Mouse (Mus musculus) myocyte (in vitro differentiated cells): ENCODE data around the gene Scamp3. TPM values are rescaled to one million over a fixed set of nuclear protein-coding genes. Genes with fewer than 3 reads are reported as not detected.
A peak's percentile ranks its signal among the peaks of the same experiment; 100 is the strongest.

Experiments used
- H3K27me3 ChIP-seq: one replicate; pipeline ENCODE4 v1.6.1; 2011; ENCODE audit not compliant: control insufficient read depth, insufficient read depth, insufficient read length
- H3K36me3 ChIP-seq: one replicate; pipeline ENCODE4 v1.6.1; 2011; ENCODE audit not compliant: control insufficient read depth, insufficient read depth
- H3K4me2 ChIP-seq: one replicate; pipeline ENCODE4 v1.6.1; 2011; ENCODE audit warnings: low read depth, control low read depth
- H3K4me3 ChIP-seq: one replicate; pipeline ENCODE4 v1.5.1; 2011; ENCODE audit warnings: mild to moderate bottlenecking, control low read depth, moderate library complexity
- H3K79me2 ChIP-seq: one replicate; pipeline ENCODE4 v1.6.1; 2011; ENCODE audit not compliant: control insufficient read depth, insufficient read depth
- H3ac ChIP-seq: one replicate; pipeline ENCODE4 v1.6.1; 2011; ENCODE audit not compliant: control insufficient read depth, insufficient read length
- CEBPB ChIP-seq: IDR thresholded peaks from 2 replicates; pipeline ENCODE4 v1.6.1; 2011; ENCODE audit warnings: mild to moderate bottlenecking, moderate library complexity; ENCODE audit not compliant: poor library complexity, insufficient read depth, severe bottlenecking
- E2F4 ChIP-seq: IDR thresholded peaks from one replicate; pipeline ENCODE4 v1.6.1; 2011; ENCODE audit warnings: mild to moderate bottlenecking, control low read depth, moderate library complexity; ENCODE audit not compliant: insufficient read depth
- MAX ChIP-seq: IDR thresholded peaks from one replicate; pipeline ENCODE4 v1.6.1; 2011; ENCODE audit warnings: low read depth, mild to moderate bottlenecking, control low read depth
- MYOD1 ChIP-seq, 3 experiments: IDR thresholded peaks; one replicate each; pipeline ENCODE4 v1.6.1; 2011; ENCODE audit warnings: control low read depth in 2 of 3, low read depth in 2 of 3, mild to moderate bottlenecking in 2 of 3, moderate library complexity in 1 of 3; ENCODE audit not compliant: insufficient read length in 2 of 3, control insufficient read depth in 1 of 3
- MYOG ChIP-seq, 3 experiments: IDR thresholded peaks; one replicate each; pipeline ENCODE4 v1.6.1; 2011; ENCODE audit warnings: control low read depth in 2 of 3, low read depth in 2 of 3, mild to moderate bottlenecking in 2 of 3; ENCODE audit not compliant: insufficient read length in 2 of 3, control insufficient read depth in 1 of 3, insufficient read depth in 1 of 3
- POLR2A ChIP-seq: IDR thresholded peaks from one replicate; pipeline ENCODE4 v1.6.1; 2011; ENCODE audit warnings: low read depth, mild to moderate bottlenecking, control low read depth, moderate library complexity; ENCODE audit not compliant: insufficient read length
- POLR2AphosphoS2 ChIP-seq: IDR thresholded peaks from one replicate; pipeline ENCODE4 v1.6.1; 2011; ENCODE audit warnings: low read depth, control low read depth; ENCODE audit not compliant: insufficient read length
- REST ChIP-seq: IDR thresholded peaks from one replicate; pipeline ENCODE4 v1.6.1; 2011; ENCODE audit warnings: mild to moderate bottlenecking, control low read depth, moderate library complexity; ENCODE audit not compliant: insufficient read depth, insufficient read length
- SRF ChIP-seq: IDR thresholded peaks from one replicate; pipeline ENCODE4 v1.6.1; 2011; ENCODE audit warnings: low read depth; ENCODE audit not compliant: control insufficient read depth, insufficient read length
- TCF12 ChIP-seq: IDR thresholded peaks from one replicate; pipeline ENCODE4 v1.6.1; 2011; ENCODE audit warnings: mild to moderate bottlenecking, control low read depth; ENCODE audit not compliant: poor library complexity, insufficient read depth, severe bottlenecking
- TCF3 ChIP-seq: IDR thresholded peaks from one replicate; pipeline ENCODE4 v1.6.1; 2011; ENCODE audit warnings: low read depth, control low read depth; ENCODE audit not compliant: insufficient read length
- USF1 ChIP-seq: IDR thresholded peaks from one replicate; pipeline ENCODE4 v1.6.1; 2011; ENCODE audit warnings: low read depth, mild to moderate bottlenecking, control low read depth, moderate library complexity
- polyA plus RNA-seq: library from polyadenylated mRNA; unstranded; fragments of >200 nt; fragmentation: generic; extraction: Trizol; gene quantifications from one replicate; pipeline ENCODE4 v1.2.1, GENCODE M21; 2012; ENCODE audit warnings: missing spikeins

Scamp3 gene
- polyA plus RNA-seq, 1 experiment: 127 TPM

DNA sequence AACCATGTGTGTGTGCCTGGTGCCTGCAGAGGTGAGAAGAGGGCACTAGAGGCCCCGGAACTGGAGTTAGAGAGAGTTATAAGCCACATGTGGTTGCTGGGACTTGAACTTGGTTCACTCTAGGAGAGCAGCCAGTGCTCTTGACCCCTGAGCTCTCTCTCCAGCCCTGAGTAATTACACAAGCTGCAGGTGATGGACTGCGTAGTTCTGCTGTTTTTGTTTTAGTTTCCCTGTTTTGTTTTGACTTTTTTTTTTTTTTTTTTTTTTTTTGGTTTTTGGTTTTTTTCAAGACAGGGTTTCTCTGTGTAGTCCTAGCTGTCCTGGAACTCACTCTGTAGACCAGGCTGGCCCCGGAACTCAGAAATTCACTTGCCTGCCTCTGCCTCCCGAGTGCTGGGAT lies 15.5 kb upstream of the Scamp3 start:
- Histone ChIP-seq H3K36me3 (no peaks in the 10 kb centered on the region), H3K27me3 (peaks cover 16% of the 10 kb centered on the region), H3K4me2 (no peak overlapping the region), H3K79me2 (peaks cover 16% of the 10 kb centered on the region), H3ac (no peak overlapping the region), H3K4me3 (no peak overlapping the region)
- TF ChIP-seq POLR2AphosphoS2 (no peak), E2F4 (no peak), REST (no peak), TCF3 (no peak), USF1 (no peak), CEBPB (no peak), MYOD1 (IDR thresholded peaks at IDR 0.05; ENCODE audit: control insufficient read depth in 1 of 3, insufficient read length in 2 of 3, low read depth in 2 of 3) (no peak), MAX (no peak), TCF12 (no peak), MYOG (IDR thresholded peaks at IDR 0.05; ENCODE audit: control insufficient read depth in 1 of 3, insufficient read depth in 1 of 3, insufficient read length in 2 of 3, low read depth in 2 of 3) (no peak), POLR2A (no peak), SRF (no peak)

DNA sequence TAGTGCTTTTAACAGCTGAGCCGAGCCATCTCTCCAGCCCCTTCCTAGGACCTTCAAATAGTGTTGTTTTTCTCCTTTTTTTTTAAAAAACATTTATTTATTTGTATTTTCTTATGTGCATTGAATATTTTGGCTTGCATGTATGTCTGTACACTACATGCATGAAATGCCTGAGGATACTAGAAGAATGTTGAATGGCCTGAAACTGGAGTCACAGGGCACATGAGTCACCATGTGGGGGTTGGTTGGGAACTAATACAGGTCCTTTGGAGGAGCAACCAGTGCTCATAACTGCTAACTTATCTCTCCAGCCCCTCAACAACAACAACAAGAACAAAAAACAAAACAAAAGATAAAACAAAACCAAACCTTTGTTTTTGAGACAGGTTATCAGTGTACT lies 14.2 kb upstream of the Scamp3 start:
- H3K4me3 ChIP-seq: no peak overlapping the region
- H3K79me2 ChIP-seq: peaks cover 21% of the 10 kb centered on the region
- peak; percentile 95 for TF ChIP-seq USF1
- no peak for TF ChIP-seq SRF
- no peak for TF ChIP-seq POLR2AphosphoS2
- TF ChIP-seq POLR2A: no peak
- TF ChIP-seq MYOD1 (IDR thresholded peaks at IDR 0.05; ENCODE audit: control insufficient read depth in 1 of 3, insufficient read length in 2 of 3, low read depth in 2 of 3): no peak
- TF ChIP-seq MYOG (IDR thresholded peaks at IDR 0.05; ENCODE audit: control insufficient read depth in 1 of 3, insufficient read depth in 1 of 3, insufficient read length in 2 of 3, low read depth in 2 of 3): no peak
- H3ac ChIP-seq: no peak overlapping the region
- H3K4me2 ChIP-seq: peak overlapping the region; percentile 32
- H3K27me3 ChIP-seq: peaks cover 14% of the 10 kb centered on the region
- H3K36me3 ChIP-seq: peaks cover 12% of the 10 kb centered on the region

DNA sequence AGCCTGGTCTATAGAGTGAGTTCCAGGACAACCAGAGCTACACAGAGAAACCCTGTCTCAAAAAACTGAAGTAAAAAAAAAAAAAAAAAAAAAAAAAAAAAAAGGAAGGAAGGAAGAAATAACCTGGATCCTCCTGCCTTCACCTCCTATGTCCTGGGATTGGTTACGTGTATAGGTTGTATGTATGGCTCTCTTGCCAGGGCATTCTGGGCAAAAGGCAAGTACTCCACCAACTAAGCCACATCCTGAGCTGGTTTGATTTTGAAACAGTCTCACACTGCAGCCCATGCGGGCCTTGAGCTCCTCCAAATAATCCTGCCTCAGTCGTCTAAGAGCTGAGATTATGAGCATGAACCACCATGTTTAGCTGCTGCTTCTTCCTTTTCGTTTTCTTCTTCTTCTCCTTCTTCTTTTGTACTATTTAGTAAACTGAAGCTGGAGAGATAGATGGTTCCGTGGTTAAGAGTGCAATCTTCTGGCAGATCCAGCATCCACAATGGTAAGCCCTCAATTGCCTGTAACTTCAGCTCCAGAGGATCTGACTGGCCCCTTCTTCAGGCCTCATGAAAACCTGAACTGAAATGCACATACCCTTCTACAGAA lies 13.5 kb upstream of the Scamp3 start:
- peak overlapping the region; percentile 77 for H3K4me2 ChIP-seq
- peak overlapping the region; percentile 71 for H3K4me3 ChIP-seq
- H3ac ChIP-seq: no peak overlapping the region
- H3K79me2 ChIP-seq: peaks cover 21% of the 10 kb centered on the region
- TF ChIP-seq E2F4: no peak
- TF ChIP-seq REST: no peak
- no peak for TF ChIP-seq USF1
- no peak for TF ChIP-seq TCF3
- peaks cover 8% of the 10 kb centered on the region for H3K27me3 ChIP-seq
- peaks cover 15% of the 10 kb centered on the region for H3K36me3 ChIP-seq

DNA sequence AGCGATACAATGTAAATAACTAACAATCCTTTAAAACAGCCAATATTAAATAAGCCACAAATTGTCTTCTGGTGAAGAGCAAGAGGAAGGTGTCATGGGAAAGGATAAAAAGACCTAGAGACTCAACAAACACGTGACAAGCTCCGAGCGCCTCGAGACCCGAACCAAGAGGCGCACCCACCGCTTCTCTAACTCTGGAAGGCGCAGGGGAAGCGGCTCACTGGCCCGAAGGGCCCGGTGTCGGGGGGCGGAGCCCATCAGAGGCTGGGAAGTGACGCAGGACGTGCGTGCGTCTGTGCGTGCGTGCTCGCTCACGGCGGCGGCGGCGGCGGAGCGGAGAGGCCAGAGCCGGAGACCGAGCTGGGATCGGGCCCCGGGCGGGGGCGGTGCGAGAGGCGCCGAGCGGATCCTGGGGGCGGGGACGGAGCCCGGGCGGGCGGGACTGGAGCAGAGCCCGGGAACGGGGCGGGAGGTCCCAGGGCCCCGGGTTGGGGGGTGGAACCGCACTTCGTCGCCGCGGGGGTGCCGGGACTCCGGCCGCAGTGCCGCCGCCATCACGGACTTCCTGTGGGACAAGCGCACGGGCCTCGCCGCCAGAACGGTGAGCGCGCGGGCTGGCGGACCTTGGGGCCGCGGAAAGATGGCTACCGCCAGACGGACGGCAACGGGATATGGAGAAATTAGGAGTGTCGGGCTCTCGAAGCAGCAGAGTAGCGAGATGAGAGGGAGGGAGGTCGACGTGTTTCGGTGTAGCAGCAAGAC lies 12.6 kb upstream of the Scamp3 start, which contains the start of gene Clk2:
Gene Clk2, plus strand, starts transcription at position 290 of the 762 bp plus-strand sequence.
- Histone ChIP-seq H3ac (peak within 1 kb of the TSS; percentile 47), H3K36me3 (peaks cover 21% of the 10 kb centered on the region), H3K27me3 (peaks cover 3% of the 10 kb centered on the region), H3K4me2 (peak within 1 kb of the TSS; percentile 97), H3K4me3 (peak within 1 kb of the TSS; percentile 71), H3K79me2 (peaks cover 21% of the 10 kb centered on the region)
- TF ChIP-seq POLR2AphosphoS2: peak; percentile 76
- peak; percentile 46 for TF ChIP-seq USF1
- TF ChIP-seq MAX: no peak
- no peak for TF ChIP-seq E2F4
- TF ChIP-seq POLR2A: peak; percentile 82
- TF ChIP-seq MYOD1 (IDR thresholded peaks at IDR 0.05; ENCODE audit: control insufficient read depth in 1 of 3, insufficient read length in 2 of 3, low read depth in 2 of 3): no peak
- TF ChIP-seq MYOG (IDR thresholded peaks at IDR 0.05; ENCODE audit: control insufficient read depth in 1 of 3, insufficient read depth in 1 of 3, insufficient read length in 2 of 3, low read depth in 2 of 3): peak in 1 of 3 experiments; percentile 4

DNA sequence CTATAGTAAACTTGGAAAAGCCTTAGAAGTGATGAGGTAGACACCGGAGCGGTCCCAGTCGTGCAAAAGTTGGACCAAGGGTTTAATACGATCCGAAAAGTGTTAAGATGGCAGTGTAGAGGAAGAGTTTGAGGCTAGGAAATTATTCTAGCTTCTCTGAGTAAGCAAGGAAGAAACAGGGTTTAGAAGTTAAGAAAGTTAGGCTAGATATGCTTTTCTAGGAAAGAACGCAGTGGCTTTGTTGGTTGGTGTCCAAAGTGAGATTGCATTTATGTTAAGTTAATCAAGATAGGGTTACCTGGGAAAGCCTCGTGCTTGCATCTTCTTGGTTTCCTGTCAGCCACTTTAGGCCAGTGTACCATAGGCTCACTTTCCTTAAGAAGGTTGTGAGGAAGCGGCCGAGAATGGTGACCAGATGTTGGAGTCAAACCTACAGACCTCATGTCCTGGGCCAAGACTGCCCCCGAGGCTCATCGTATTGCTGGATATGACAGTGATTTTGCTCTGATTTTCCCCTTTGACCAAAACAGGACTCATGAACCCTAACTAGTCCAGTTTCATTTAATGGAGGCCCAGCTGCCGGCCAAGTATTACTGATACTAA lies 11.9 kb upstream of the Scamp3 start:
- Histone ChIP-seq H3K4me2 (peak overlapping the region; percentile 97), H3K27me3 (no peaks in the 10 kb centered on the region), H3ac (peak overlapping the region; percentile 47), H3K36me3 (peaks cover 27% of the 10 kb centered on the region), H3K4me3 (peak overlapping the region; percentile 71), H3K79me2 (peaks cover 21% of the 10 kb centered on the region)
- TF ChIP-seq REST (no peak), USF1 (no peak), MAX (no peak), MYOD1 (IDR thresholded peaks at IDR 0.05; ENCODE audit: control insufficient read depth in 1 of 3, insufficient read length in 2 of 3, low read depth in 2 of 3) (no peak), E2F4 (no peak), MYOG (IDR thresholded peaks at IDR 0.05; ENCODE audit: control insufficient read depth in 1 of 3, insufficient read depth in 1 of 3, insufficient read length in 2 of 3, low read depth in 2 of 3) (no peak), POLR2A (no peak), CEBPB (no peak), POLR2AphosphoS2 (no peak), TCF12 (no peak), TCF3 (no peak), SRF (no peak)
